Mouse (Mus musculus) adrenal gland, postnatal 4 days (tissue): Measurements from ENCODE around the gene Gm7358. TPM values are rescaled to one million over a fixed set of nuclear protein-coding genes. Genes with fewer than 3 reads are reported as not detected.
"Not testable (repeated sequence)": the region's sequence is repeated elsewhere in the genome, so short reads cannot be mapped to it uniquely, and the experiment has no call there.

Source experiments
- DNase-seq, 2 experiments: peaks; one replicate each; pipeline ENCODE4 v3.0.0; 2021 to 2022; ENCODE audit warnings: low spot score in 2 of 2, mixed read lengths in 2 of 2
- long read RNA-seq, 2 experiments: library from polyadenylated mRNA; stranded (forward); transcript quantifications; one replicate each; pipeline ENCODE4 v2.0.0; 2021
- total RNA-seq, 2 experiments: library from RNA; stranded (reverse); gene quantifications; 2 replicates each; pipeline ENCODE4 v1.2.3; 2021

Gene Gm7358
- not detected for total RNA-seq
- long read RNA-seq, experiment 1 = 0 reads
- long read RNA-seq, experiment 2 = 0 reads

- not testable (repeated sequence) for DNase-seq
Observed at GRCm38 (mm10) chr17:14059431-14059830, at the start of gene Gm7358. Gene Gm7358, minus strand, starts transcription at chr17:14059531.

GRCm38 (mm10) chr17:14103018-14103417, 43.7 kb upstream of the Gm7358 start:
- not testable (repeated sequence) for DNase-seq

GRCm38 (mm10) chr17:14101446-14101980, 42.2 kb upstream of the Gm7358 start:
- DNase-seq = not testable (repeated sequence)

GRCm38 (mm10) chr17:14099886-14100285, 40.6 kb upstream of the Gm7358 start:
- not testable (repeated sequence) for DNase-seq

GRCm38 (mm10) chr17:14094165-14094564, 34.8 kb upstream of the Gm7358 start:
- not testable (repeated sequence) for DNase-seq

- DNase-seq = not testable (repeated sequence)
Observed at GRCm38 (mm10) chr17:14086629-14087028, 27.3 kb upstream of the Gm7358 start.

- not testable (repeated sequence) for DNase-seq
Observed at GRCm38 (mm10) chr17:14041880-14042279, 17.5 kb downstream of the Gm7358 start.

- not testable (repeated sequence) for DNase-seq
Observed at GRCm38 (mm10) chr17:14037012-14037411, 22.3 kb downstream of the Gm7358 start.

GRCm38 (mm10) chr17:14036113-14036512, 23.2 kb downstream of the Gm7358 start:
- not testable (repeated sequence) for DNase-seq

Other genes with a start within 250 kb of the Gm7358 start
- gene Gm7168, start 111.2 kb downstream of the Gm7358 start, total RNA-seq = not detected
- not detected for gene Gm7356, start 55.8 kb downstream of the Gm7358 start, total RNA-seq
- gene Dact2, start 144.8 kb upstream of the Gm7358 start, total RNA-seq = 1 to 10 TPM; 2.4 to 9.2 TPM
- gene Smoc2, start 220.0 kb upstream of the Gm7358 start, total RNA-seq = 10 to 100 TPM; 43.2 to 46.4 TPM